Mouse (Mus musculus) lung, embryonic 16.5 days (tissue): Measurements from ENCODE around the gene Scmh1. TPM values are rescaled to one million over a fixed set of nuclear protein-coding genes. Genes with fewer than 3 reads are reported as not detected.
A peak's percentile ranks its signal among the peaks of the same experiment; 100 is the strongest.

Experiments used
- ATAC-seq: fragments of 200-750 bp; cut with Nextera tagmentation; 2 replicates; pipeline ENCODE4 v1.8.0; 2017; ENCODE audit warnings: low read depth, mild to moderate bottlenecking, moderate library complexity
- H3K27ac ChIP-seq: fragments of 300-500 bp; sonication (generic); 2 replicates; pipeline ENCODE4 v1.5.1; 2014; ENCODE audit warnings: mild to moderate bottlenecking, control low read depth, low read length
- H3K27me3 ChIP-seq: fragments of 300-500 bp; sonication (generic); 2 replicates; pipeline ENCODE4 v1.6.1; 2014; ENCODE audit warnings: low read depth, low read length, mixed read lengths; ENCODE audit not compliant: control insufficient read depth, insufficient read depth
- H3K36me3 ChIP-seq: fragments of 300-500 bp; sonication (generic); 2 replicates; pipeline ENCODE4 v1.6.1; 2014; ENCODE audit warnings: low read length; ENCODE audit not compliant: control insufficient read depth, insufficient read depth
- H3K4me1 ChIP-seq: fragments of 300-500 bp; sonication (generic); replicated peaks from 2 replicates; pipeline ENCODE4 v1.6.1; 2014; ENCODE audit warnings: low read length, mixed read lengths; ENCODE audit not compliant: control insufficient read depth, insufficient read depth
- H3K4me2 ChIP-seq: fragments of 300-500 bp; sonication (generic); 2 replicates; pipeline ENCODE4 v1.6.1; 2014; ENCODE audit warnings: low read depth, low read length, control low read depth
- H3K4me3 ChIP-seq: fragments of 300-500 bp; sonication (generic); 2 replicates; pipeline ENCODE4 v1.5.1; 2014; ENCODE audit warnings: mild to moderate bottlenecking, low read length, control low read depth
- H3K9ac ChIP-seq: fragments of 300-500 bp; sonication (generic); 2 replicates; pipeline ENCODE4 v1.6.1; 2014; ENCODE audit warnings: low read length, control low read depth
- H3K9me3 ChIP-seq: fragments of 300-500 bp; sonication (generic); 2 replicates; pipeline ENCODE4 v1.6.1; 2016; ENCODE audit warnings: low read length; ENCODE audit not compliant: control insufficient read depth
- WGBS: fragments of 180-500 bp; shearing (Covaris S2); extraction: QIAGEN DNeasy Blood & Tissue Kit; methylation state at CpG from one replicate; pipeline ENCODE4 v1.1.7; 2014; 5-methylcytosine and 5-hydroxymethylcytosine counted together
- polyA plus RNA-seq: library from polyadenylated mRNA; unstranded; fragments of >200 nt; fragmentation: Nextera tagmentation; extraction: Ambion mirVana; gene quantifications from 2 replicates; pipeline ENCODE4 v1.2.1, GENCODE M21; 2015

Scmh1 gene
- polyA plus RNA-seq, 1 experiment from 2014 or later: 43.2 TPM

DNA sequence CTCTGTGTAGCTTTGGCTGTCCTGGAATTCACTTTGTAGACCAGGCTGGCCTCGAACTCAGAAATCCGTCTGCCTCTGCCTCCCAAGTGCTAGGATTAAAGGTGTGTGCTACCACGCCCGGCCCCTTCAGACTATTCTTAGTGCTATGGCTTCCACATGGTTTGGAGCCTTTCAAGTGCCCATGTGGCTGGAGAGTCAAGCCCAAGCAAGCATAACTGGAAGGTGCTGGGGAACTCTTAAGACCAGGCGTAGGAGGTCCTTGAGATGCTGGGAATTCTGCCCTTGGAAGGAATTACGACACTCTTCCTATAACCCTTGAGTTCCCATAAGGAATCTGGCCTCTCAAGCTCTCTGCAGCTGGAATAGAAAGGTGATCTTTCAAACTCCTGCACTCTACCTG, 151.5 kb downstream of the Scmh1 start:
- H3K36me3 ChIP-seq: peaks cover 46% of the 10 kb centered on the region
- H3K4me2 ChIP-seq: no peak overlapping the region
- H3K9ac ChIP-seq: no peak overlapping the region
- H3K9me3 ChIP-seq: no peaks in the 10 kb centered on the region
- no peaks in the 10 kb centered on the region for H3K27me3 ChIP-seq
- no peak overlapping the region for H3K4me3 ChIP-seq
- H3K27ac ChIP-seq: no peak overlapping the region
- H3K4me1 ChIP-seq: no peaks in the 10 kb centered on the region
- peak; percentile 60; the same call in 1 of the 2 replicates for ATAC-seq
- 68% methylated on average over 6 of the region's 6 CpGs for WGBS

GRCm38 (mm10) chr4:120565726-120566125, 160.6 kb downstream of the Scmh1 start:
- H3K4me2 ChIP-seq: no peak overlapping the region
- H3K9ac ChIP-seq: no peak overlapping the region
- no peak overlapping the region for H3K4me3 ChIP-seq
- H3K9me3 ChIP-seq: no peaks in the 10 kb centered on the region
- no peak for ATAC-seq
- H3K36me3 ChIP-seq: peaks cover 20% of the 10 kb centered on the region
- no peak overlapping the region for H3K27ac ChIP-seq
- peaks cover 17% of the 10 kb centered on the region for H3K4me1 ChIP-seq
- 82% methylated on average over 2 of the region's 2 CpGs for WGBS
- H3K27me3 ChIP-seq: no peaks in the 10 kb centered on the region

DNA sequence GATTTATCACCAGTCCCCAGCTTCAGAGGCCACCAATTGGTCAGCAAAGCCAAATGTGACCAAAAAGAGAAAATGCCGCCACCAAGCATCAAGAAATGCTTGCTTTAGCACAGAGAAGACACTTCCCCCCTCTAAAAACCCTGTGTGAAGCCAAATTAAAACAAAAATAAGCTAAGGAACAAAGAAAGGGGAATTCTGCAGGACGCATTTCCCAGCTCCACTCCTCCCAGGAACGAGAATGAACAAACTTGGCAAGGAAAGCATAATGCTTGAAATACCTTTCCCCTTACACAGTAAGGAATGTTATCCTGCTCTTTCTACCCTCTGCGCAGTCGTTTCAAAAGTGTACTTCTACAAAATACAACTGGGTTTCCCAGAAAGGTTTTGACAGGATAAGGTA, 162.9 kb downstream of the Scmh1 start:
- Histone ChIP-seq H3K27me3 (no peaks in the 10 kb centered on the region), H3K27ac (peak overlapping the region; percentile 87), H3K4me2 (peak overlapping the region; percentile 91), H3K36me3 (peaks cover 12% of the 10 kb centered on the region), H3K4me1 (peaks cover 29% of the 10 kb centered on the region), H3K9ac (peak overlapping the region; percentile 38; the same call in 1 of the 2 replicates), H3K4me3 (peak overlapping the region; percentile 24), H3K9me3 (no peaks in the 10 kb centered on the region)
- no peak for ATAC-seq
- WGBS: 5% methylated on average over 5 of the region's 5 CpGs

- peaks cover 10% of the 10 kb centered on the region for H3K36me3 ChIP-seq
- H3K4me2 ChIP-seq: peak overlapping the region; percentile 91
- no peaks in the 10 kb centered on the region for H3K27me3 ChIP-seq
- peak overlapping the region; percentile 90 for H3K4me3 ChIP-seq
- ATAC-seq: no peak
- H3K9me3 ChIP-seq: no peaks in the 10 kb centered on the region
- WGBS: 6% methylated on average over 4 of the region's 4 CpGs
- peak overlapping the region; percentile 98 for H3K27ac ChIP-seq
- peak overlapping the region; percentile 90 for H3K9ac ChIP-seq
- H3K4me1 ChIP-seq: peaks cover 29% of the 10 kb centered on the region
Measured at GRCm38 (mm10) chr4:120569025-120569424, 163.9 kb downstream of the Scmh1 start.

GRCm38 (mm10) chr4:120569486-120570437, 164.7 kb downstream of the Scmh1 start, which contains the start of gene Ctps:
TSS of gene Ctps (minus strand) at chr4:120570276.
- WGBS: 0% methylated on average over 84 of the region's 97 CpGs
- peak within 1 kb of the TSS; percentile 92 for H3K4me2 ChIP-seq
- H3K27ac ChIP-seq: peak within 1 kb of the TSS; percentile 98
- H3K27me3 ChIP-seq: no peaks in the 10 kb centered on the region
- H3K4me3 ChIP-seq: peak within 1 kb of the TSS; percentile 90
- no peaks in the 10 kb centered on the region for H3K9me3 ChIP-seq
- ATAC-seq: peak; percentile 95
- peaks cover 29% of the 10 kb centered on the region for H3K4me1 ChIP-seq
- peaks cover 6% of the 10 kb centered on the region for H3K36me3 ChIP-seq
- H3K9ac ChIP-seq: peak within 1 kb of the TSS; percentile 90

- Histone ChIP-seq H3K27ac (peak overlapping the region; percentile 98), H3K36me3 (0 out of 2 replicates have a peak, but pooled peaks cover 1% of the 10 kb centered on the region), H3K9me3 (no peaks in the 10 kb centered on the region), H3K4me2 (peak overlapping the region; percentile 92), H3K27me3 (no peaks in the 10 kb centered on the region), H3K9ac (peak overlapping the region; percentile 90), H3K4me1 (peaks cover 29% of the 10 kb centered on the region), H3K4me3 (peak overlapping the region; percentile 90)
- peak; percentile 65 for ATAC-seq
- WGBS: under 1% methylated on average over 27 of the region's 27 CpGs
Measured at GRCm38 (mm10) chr4:120570438-120571069, 165.5 kb downstream of the Scmh1 start.

- no peak for ATAC-seq
- peak overlapping the region; percentile 90 for H3K9ac ChIP-seq
- H3K27ac ChIP-seq: peak overlapping the region; percentile 98
- no peaks in the 10 kb centered on the region for H3K27me3 ChIP-seq
- no peaks in the 10 kb centered on the region for H3K9me3 ChIP-seq
- H3K36me3 ChIP-seq: no peaks in the 10 kb centered on the region
- peak overlapping the region; percentile 92 for H3K4me2 ChIP-seq
- 46% methylated on average over 3 of the region's 3 CpGs for WGBS
- H3K4me1 ChIP-seq: peaks cover 29% of the 10 kb centered on the region
- H3K4me3 ChIP-seq: peak overlapping the region; percentile 90
Measured at GRCm38 (mm10) chr4:120571070-120571464, 166.0 kb downstream of the Scmh1 start.

DNA sequence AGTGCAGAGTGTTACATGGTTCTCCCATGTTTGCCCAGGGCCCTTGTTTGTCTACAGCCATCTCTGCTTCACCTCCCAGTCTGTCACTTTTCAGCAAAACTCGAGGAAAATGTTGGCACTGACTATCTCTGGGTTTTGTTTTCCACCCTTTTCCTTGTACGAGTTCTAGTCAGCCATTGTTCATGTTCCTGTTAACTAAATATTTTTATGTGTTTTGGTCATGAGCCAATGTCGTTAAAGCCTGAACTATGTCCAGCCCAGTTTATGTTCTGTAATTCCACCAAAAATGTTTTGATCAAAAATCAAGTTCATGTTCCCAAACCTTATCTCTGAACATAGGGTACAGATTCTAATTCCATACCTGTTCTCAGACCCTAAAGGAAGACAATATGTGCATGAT, 166.6 kb downstream of the Scmh1 start:
- H3K4me2 ChIP-seq: peak overlapping the region; percentile 92; the same call in 1 of the 2 replicates

More for the DNA sequence above, 166.6 kb downstream of the Scmh1 start:
- peaks cover 29% of the 10 kb centered on the region for H3K4me1 ChIP-seq
- H3K27ac ChIP-seq: peak overlapping the region; percentile 98
- no peaks in the 10 kb centered on the region for H3K9me3 ChIP-seq
- 16% methylated on average over 3 of the region's 3 CpGs for WGBS
- no peaks in the 10 kb centered on the region for H3K36me3 ChIP-seq
- H3K9ac ChIP-seq: peak overlapping the region; percentile 17; the same call in 1 of the 2 replicates
- H3K4me3 ChIP-seq: no peak overlapping the region
- no peaks in the 10 kb centered on the region for H3K27me3 ChIP-seq
- no peak for ATAC-seq
